Comparison of ENCODE assay signal across 8 mouse cellular contexts in genomic region chr6:125418744-125419143, GRCm38 (mm10). TPM values are rescaled to one million over a fixed set of nuclear protein-coding genes. Genes with fewer than 3 reads are reported as not detected.
DNase-seq lines count a peak whose midpoint lies in the region; ATAC-seq lines count a peak whose summit lies in the region.

No protein-coding gene starts in this region.

- no peak overlapping the region for H3K4me2 ChIP-seq in liver, embryonic 12.5 days
- H3K4me2 ChIP-seq in midbrain, embryonic 15.5 days, result no peak overlapping the region

- no peak overlapping the region for H3K9ac ChIP-seq in liver, embryonic 12.5 days
- no peak overlapping the region for H3K9ac ChIP-seq in midbrain, embryonic 15.5 days

- DNase-seq in liver, result peak; percentile 80
- peak; percentile 83 for DNase-seq in embryo, embryonic 11.5 days (ENCODE audit: low read depth, low spot score)
- DNase-seq in kidney, adult 11 months, result peak; percentile 39
- DNase-seq in left cerebral cortex, postnatal 4 days, result peak; percentile 87
- DNase-seq in spleen, adult 18-20 months, result peak; percentile 41 to 69

- intact Hi-C loops in left cerebral cortex, postnatal 4 days (cut with DNase I), result loop anchor here (2.0 to 5.0 kb wide), 2 partner anchors 184 to 1054 kb away; no protein-coding TSS in a partner anchor

- H3K9me3 ChIP-seq in liver, embryonic 12.5 days (replicated peaks), result no peaks in the 10 kb centered on the region
- no peaks in the 10 kb centered on the region for H3K9me3 ChIP-seq in midbrain, embryonic 15.5 days

- no peak for ATAC-seq in liver, embryonic 12.5 days
- peak; percentile 66 for ATAC-seq in granulocyte monocyte progenitor cell, adult 5-6 weeks (replicated peaks; ENCODE audit: poor library complexity, severe bottlenecking)
- peak; percentile 80 for ATAC-seq in midbrain, embryonic 15.5 days (replicated peaks)

- 0 out of 2 replicates have a peak, but pooled peaks cover 8% of the 10 kb centered on the region for H3K27me3 ChIP-seq in liver, embryonic 12.5 days (replicated peaks)
- 0 out of 2 replicates have a peak, but pooled peaks cover 2% of the 10 kb centered on the region for H3K27me3 ChIP-seq in midbrain, embryonic 15.5 days (replicated peaks)

- H3K4me1 ChIP-seq in liver, embryonic 12.5 days, result peaks cover 15% of the 10 kb centered on the region
- H3K4me1 ChIP-seq in midbrain, embryonic 15.5 days, result peaks cover 11% of the 10 kb centered on the region; the same call in 1 of the 2 replicates

- WGBS in liver, embryonic 12.5 days (ENCODE audit: insufficient replicate concordance), result 8% methylated on average over 9 of the region's 9 CpGs
- WGBS in midbrain, embryonic 15.5 days, result 12% methylated on average over 9 of the region's 9 CpGs

- H3K4me3 ChIP-seq in liver, embryonic 12.5 days, result no peak overlapping the region
- H3K4me3 ChIP-seq in midbrain, embryonic 15.5 days, result no peak overlapping the region

- no peaks in the 10 kb centered on the region for H3K36me3 ChIP-seq in liver, embryonic 12.5 days
- no peaks in the 10 kb centered on the region for H3K36me3 ChIP-seq in midbrain, embryonic 15.5 days (replicated peaks)

- no peak overlapping the region for H3K27ac ChIP-seq in liver, embryonic 12.5 days
- H3K27ac ChIP-seq in midbrain, embryonic 15.5 days, result no peak overlapping the region

RNA-seq across cellular contexts. Expression of gene Plekhg6, which starts 38.2 kb away (rescaled TPM):
- 0.37 and 0.39 TPM in 2 replicates for polyA plus RNA-seq in liver, embryonic 12.5 days (2016; fragmentation: Nextera tagmentation; extraction: Ambion mirVana)
- total RNA-seq in granulocyte monocyte progenitor cell, adult 5-6 weeks (2014; fragmentation: Nextera tagmentation), result not detected in 2 replicates
- not detected in 2 replicates for total RNA-seq in granulocyte monocyte progenitor cell, adult 5-6 weeks (2017)
- not detected for total RNA-seq in left cerebral cortex, postnatal 4 days (2021)
- 0.23 and 0.32 TPM in 2 replicates for polyA plus RNA-seq in midbrain, embryonic 15.5 days (2015; fragmentation: Nextera tagmentation; extraction: Ambion mirVana)
